Mouse (Mus musculus): ENCODE measurements around the gene Rbm38. TPM values are rescaled to one million over a fixed set of nuclear protein-coding genes. Genes with fewer than 3 reads are reported as not detected.

Rbm38 gene
- total RNA-seq, 1 experiment from 2014 or later: 54.5 TPM

GRCm38 (mm10) chr2:173011440-173011839 is 8.9 kb upstream of the Rbm38 start:
- no peak for ATAC-seq (replicated peaks; ENCODE audit: low read depth, poor library complexity, severe bottlenecking)

GRCm38 (mm10) chr2:173014741-173015287 is 5.5 kb upstream of the Rbm38 start:
- no peak for ATAC-seq (replicated peaks; ENCODE audit: low read depth, poor library complexity, severe bottlenecking)

- ATAC-seq (replicated peaks; ENCODE audit: low read depth, poor library complexity, severe bottlenecking): peak; percentile 55
These were observed 2.4 kb upstream of the Rbm38 start for GRCm38 (mm10) chr2:173017940-173018339.

- ATAC-seq (replicated peaks; ENCODE audit: low read depth, poor library complexity, severe bottlenecking): peak; percentile 7; the same call in 1 of the 2 replicates
These were observed 1.7 kb upstream of the Rbm38 start for GRCm38 (mm10) chr2:173018618-173019017.

- peak; percentile 7 for ATAC-seq (replicated peaks; ENCODE audit: low read depth, poor library complexity, severe bottlenecking)
These were observed 976 bp upstream of the Rbm38 start for GRCm38 (mm10) chr2:173019322-173019721.

- peak; percentile 47 for ATAC-seq (replicated peaks; ENCODE audit: low read depth, poor library complexity, severe bottlenecking)
These were observed 508 bp upstream of the Rbm38 start for GRCm38 (mm10) chr2:173019790-173020189.

GRCm38 (mm10) chr2:173021633-173022055 is 1.3 kb downstream of the Rbm38 start:
- ATAC-seq (replicated peaks; ENCODE audit: low read depth, poor library complexity, severe bottlenecking): peak; percentile 40

- ATAC-seq (replicated peaks; ENCODE audit: low read depth, poor library complexity, severe bottlenecking): no peak
These were observed 1.9 kb downstream of the Rbm38 start for GRCm38 (mm10) chr2:173022056-173022681.

- ATAC-seq (replicated peaks; ENCODE audit: low read depth, poor library complexity, severe bottlenecking): no peak
These were observed 2.5 kb downstream of the Rbm38 start for GRCm38 (mm10) chr2:173022813-173023212.

- ATAC-seq (replicated peaks; ENCODE audit: low read depth, poor library complexity, severe bottlenecking): no peak
These were observed 3.1 kb downstream of the Rbm38 start for GRCm38 (mm10) chr2:173023371-173023851.

- ATAC-seq (replicated peaks; ENCODE audit: low read depth, poor library complexity, severe bottlenecking): no peak
These were observed 3.7 kb downstream of the Rbm38 start for GRCm38 (mm10) chr2:173023966-173024365.

- no peak for ATAC-seq (replicated peaks; ENCODE audit: low read depth, poor library complexity, severe bottlenecking)
These were observed 4.1 kb downstream of the Rbm38 start for GRCm38 (mm10) chr2:173024392-173024791.

- no peak for ATAC-seq (replicated peaks; ENCODE audit: low read depth, poor library complexity, severe bottlenecking)
These were observed 4.6 kb downstream of the Rbm38 start for GRCm38 (mm10) chr2:173024938-173025337.

GRCm38 (mm10) chr2:173026286-173026685 is 6.0 kb downstream of the Rbm38 start:
- no peak for ATAC-seq (replicated peaks; ENCODE audit: low read depth, poor library complexity, severe bottlenecking)

GRCm38 (mm10) chr2:173026688-173027131 is 6.4 kb downstream of the Rbm38 start:
- ATAC-seq (replicated peaks; ENCODE audit: low read depth, poor library complexity, severe bottlenecking): 0 out of 2 replicates have a peak, but pooled peaks have one; percentile 10

GRCm38 (mm10) chr2:173027169-173027823 is 7.0 kb downstream of the Rbm38 start:
- ATAC-seq (replicated peaks; ENCODE audit: low read depth, poor library complexity, severe bottlenecking): no peak

- ATAC-seq (replicated peaks; ENCODE audit: low read depth, poor library complexity, severe bottlenecking): no peak
These were observed 7.7 kb downstream of the Rbm38 start for GRCm38 (mm10) chr2:173027824-173028495.

GRCm38 (mm10) chr2:173028508-173029031 is 8.3 kb downstream of the Rbm38 start:
- 0 out of 2 replicates have a peak, but pooled peaks have one; percentile 5 for ATAC-seq (replicated peaks; ENCODE audit: low read depth, poor library complexity, severe bottlenecking)

- ATAC-seq (replicated peaks; ENCODE audit: low read depth, poor library complexity, severe bottlenecking): no peak
These were observed 10.5 kb downstream of the Rbm38 start for GRCm38 (mm10) chr2:173030591-173031338.

GRCm38 (mm10) chr2:173033531-173033930 is 13.2 kb downstream of the Rbm38 start:
- no peak for ATAC-seq (replicated peaks; ENCODE audit: low read depth, poor library complexity, severe bottlenecking)

All from common myeloid progenitor, adult 5-6 weeks (primary cell).